Mouse (Mus musculus): ENCODE measurements around the gene Cdkl5.

GRCm38 (mm10) chrX:161033235-161033803 is 38.8 kb upstream of the Cdkl5 start:
- TF ChIP-seq CTCF (IDR thresholded peaks at IDR 0.05; ENCODE audit: extremely low read depth, insufficient read depth, insufficient read length, insufficient replicate concordance): peak; percentile 25; the same call in 1 of the 2 replicates
- no peak for TF ChIP-seq POLR2A (IDR thresholded peaks at IDR 0.05; ENCODE audit: low read depth, low read length)
